Mouse (Mus musculus) layer of hippocampus, postnatal 25 days (tissue): ENCODE measurements around the gene Nptn. TPM values are rescaled to one million over a fixed set of nuclear protein-coding genes. Genes with fewer than 3 reads are reported as not detected.
A peak's percentile ranks its signal among the peaks of the same experiment; 100 is the strongest.

Experiments used
- DNase-seq, 2 experiments: peaks; one replicate each; pipeline ENCODE4 v3.0.0; 2022; ENCODE audit warnings: mixed read lengths in 2 of 2, low spot score in 1 of 2; ENCODE audit errors: extremely low spot score in 1 of 2
- total RNA-seq, 2 experiments: library from RNA; stranded (reverse); gene quantifications; 2 replicates each; pipeline ENCODE4 v1.2.3; 2021

Gene Nptn
- total RNA-seq, 2 experiments from 2014 or later = 863 to 899 TPM

DNA sequence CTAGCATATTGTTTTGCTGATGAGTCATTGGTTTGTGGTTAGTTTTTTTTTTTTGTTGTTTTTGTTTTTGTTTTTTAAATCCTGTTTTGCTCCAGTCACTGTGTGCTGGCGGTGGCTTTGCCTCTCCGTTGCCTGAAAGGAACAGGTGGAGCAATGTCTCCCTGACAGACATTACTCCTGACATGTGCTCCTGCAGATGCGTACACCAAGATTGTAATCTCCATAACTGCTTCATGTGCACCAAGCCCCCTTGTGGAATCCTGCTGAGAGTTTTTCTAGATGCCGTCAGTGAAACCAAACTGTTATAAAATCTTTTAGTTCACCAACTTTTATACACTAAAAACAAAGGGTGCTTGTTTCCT, 67.2 kb downstream of the Nptn start:
- DNase-seq = no peak

DNA sequence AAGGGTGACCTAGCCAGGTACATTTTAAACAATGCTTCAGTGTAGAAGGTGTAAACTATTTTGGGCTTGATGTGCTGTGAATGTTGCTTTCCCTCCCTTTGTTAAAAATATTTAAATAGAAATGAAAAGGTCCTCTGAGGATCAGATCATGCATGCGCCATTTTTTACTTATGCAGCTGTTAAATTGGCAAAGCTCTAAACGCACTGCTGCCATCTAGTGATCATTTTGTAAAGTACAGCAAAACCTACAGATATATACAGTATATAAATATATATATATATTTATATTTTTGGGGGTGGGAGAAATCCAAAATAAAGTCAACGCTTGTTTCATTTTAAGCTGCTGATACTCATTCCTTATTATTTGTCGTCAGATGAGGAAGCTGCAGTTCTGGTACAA, 70.0 kb downstream of the Nptn start:
- DNase-seq = no peak

DNA sequence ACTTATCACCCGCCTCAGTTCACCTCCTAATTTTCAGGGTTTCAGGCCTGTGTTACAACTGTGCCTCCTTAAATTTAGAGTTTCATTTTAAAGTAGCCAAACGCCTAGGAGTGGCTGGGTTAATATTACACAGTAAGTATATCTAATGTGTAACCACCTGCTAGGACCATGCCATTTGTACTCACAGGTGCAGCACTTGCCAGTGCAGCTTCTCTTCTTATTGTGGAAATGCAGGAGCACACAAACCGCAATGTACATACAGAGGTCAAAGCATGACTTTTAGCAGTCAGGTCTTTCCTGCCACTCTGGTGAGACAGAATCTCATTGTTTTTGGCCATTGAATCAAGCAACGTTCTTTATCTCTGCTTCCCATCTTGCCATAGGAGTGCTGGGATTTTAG, 72.5 kb downstream of the Nptn start:
- DNase-seq = no peak

DNA sequence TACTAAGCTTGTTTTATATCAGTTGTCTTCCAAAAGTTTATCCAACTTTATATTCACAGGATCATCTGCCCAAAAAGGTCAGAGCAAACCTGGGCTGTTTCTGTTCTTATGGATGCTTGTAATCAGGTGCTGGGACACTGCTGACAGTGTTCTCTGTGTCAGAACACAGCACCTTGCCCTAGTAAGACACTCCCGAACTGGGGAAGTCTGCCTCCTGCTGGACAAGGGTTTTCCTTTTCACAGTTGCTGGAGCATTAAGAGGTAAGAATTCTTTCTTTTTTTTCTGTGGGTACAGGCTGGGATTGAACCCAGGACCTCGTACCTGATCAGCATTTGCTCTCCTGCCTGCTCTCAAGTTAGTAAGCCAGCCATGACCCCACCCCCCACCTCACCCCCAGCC, 74.4 kb downstream of the Nptn start:
- DNase-seq = peak in 1 of 2 experiments; percentile 21

DNA sequence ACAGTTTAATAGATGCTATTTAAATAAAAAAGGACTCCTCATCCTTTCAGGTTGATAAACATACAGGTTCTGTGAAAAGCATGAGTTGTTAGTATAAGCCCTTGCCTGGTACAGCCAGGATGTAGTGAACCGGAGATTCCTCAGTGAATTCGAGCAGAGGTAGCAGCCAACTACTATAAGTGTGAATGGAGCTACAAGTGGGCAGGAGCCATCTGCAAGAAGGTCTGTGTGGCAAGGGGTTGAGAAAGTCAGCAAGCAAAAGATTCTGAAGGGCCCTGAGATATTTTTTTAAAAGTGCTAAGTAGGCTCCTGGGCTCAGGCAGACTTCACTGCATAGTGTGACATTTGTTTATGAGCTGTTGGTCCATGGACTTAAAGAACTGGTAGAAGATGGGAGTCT, 74.8 kb downstream of the Nptn start:
- DNase-seq = no peak

DNA sequence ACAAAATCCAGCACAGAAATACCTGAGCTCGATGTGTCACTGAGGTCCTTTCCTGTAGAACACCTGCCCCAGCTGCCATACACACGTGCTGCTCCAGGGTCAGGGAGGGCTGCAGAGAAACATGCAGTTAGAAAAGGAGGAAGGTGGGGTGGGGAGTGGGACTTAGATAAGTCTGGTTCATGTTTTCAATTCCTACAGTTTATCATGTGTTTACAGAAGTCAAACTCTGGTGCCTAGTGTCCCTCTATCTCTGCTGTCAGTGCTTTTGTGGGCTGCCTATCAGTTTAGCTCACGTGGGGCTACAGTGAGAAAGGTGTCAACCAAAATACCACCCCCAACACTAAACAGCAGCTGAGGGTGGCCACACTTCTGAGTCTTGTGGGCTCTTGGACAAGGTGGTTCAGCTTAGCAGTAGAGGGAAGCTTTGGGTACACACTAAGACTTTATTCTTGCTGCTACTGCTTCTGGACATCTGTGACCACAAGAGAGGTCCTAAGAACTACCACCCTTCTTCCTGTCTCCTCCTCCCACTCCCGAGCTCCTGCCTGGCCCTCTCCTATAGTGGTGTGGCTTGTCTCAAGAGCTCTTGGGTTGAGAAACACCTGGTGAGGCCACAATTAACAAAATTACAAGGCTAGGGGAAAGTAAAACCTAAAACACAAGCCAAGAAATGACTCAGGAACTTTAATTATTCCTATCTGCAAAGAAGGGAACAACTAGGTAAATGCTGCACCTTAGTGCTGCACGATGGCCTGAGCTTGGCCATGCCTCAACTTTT, 75.9 kb downstream of the Nptn start:
- DNase-seq = no peak

DNA sequence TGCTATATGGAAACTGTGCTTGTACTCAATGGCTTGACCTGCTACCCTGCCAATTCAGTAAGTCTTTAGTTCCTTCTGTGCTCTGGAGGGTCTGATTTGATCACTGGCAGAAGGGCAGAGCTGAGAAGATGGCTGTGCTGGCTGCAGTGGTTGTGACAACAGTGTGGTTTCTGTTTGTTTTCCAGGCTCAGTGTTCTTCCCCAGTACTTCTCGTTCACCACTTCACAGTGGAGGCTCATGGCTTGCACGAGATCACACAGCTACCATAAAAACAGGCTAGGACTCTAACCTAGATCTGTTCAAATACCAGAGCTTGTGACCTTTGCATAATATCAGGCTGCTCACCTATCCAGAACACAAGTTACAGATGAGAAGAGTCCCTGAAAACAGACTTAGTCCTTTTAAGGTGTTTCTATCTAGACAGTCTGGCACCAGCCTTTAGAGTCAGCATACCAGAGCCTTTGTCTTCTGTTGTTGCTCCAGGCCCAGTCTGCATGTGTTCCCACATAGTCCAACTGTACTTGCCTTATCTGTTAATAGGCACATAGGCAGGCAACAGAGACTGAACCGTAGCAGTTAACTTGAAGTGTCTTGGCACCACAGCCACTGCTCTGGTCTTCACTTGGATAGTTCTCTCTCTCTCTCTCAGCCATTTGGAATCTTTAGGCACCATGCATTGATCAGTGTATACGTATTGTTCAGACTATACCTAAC, 76.7 kb downstream of the Nptn start:
- no peak for DNase-seq

DNA sequence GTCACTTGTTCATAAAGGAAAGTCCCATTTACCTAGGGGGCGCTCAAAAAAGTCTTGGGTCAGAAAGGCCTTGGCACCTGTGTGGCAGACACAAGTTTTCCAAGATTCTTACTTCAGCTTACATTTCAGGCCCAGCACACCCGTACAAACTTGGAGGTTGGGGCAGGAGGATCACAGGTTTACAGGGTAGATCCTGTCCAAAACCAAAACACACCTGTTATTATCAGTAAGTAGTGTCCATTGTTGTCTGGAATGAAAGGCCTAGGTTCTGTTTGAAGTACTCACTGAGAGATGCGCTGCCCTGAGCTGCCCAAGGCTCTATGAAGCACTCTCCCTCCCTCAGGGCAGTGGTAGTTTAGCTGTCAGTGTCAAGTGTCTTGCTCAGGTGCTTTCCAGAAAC, 77.3 kb downstream of the Nptn start:
- DNase-seq = no peak

DNA sequence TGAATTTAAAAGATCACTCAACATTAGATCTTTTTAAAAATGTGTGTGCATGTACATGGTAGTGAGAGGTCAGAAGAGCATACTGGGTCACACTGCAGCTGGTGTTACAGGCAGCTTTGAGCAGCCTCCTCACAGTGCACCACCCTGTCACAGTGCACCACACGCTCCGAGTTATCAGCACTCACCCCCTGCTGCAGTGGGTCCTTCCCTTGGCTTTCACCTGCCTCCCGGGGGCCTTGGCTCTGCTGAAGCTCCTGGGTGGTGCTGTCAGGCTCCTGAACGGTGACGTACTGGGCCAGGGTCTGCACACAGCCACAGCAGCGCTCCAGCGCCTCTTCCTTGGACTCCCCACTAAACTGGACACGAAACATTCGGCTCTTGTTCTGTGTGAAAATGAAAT, 77.9 kb downstream of the Nptn start:
- DNase-seq = no peak

DNA sequence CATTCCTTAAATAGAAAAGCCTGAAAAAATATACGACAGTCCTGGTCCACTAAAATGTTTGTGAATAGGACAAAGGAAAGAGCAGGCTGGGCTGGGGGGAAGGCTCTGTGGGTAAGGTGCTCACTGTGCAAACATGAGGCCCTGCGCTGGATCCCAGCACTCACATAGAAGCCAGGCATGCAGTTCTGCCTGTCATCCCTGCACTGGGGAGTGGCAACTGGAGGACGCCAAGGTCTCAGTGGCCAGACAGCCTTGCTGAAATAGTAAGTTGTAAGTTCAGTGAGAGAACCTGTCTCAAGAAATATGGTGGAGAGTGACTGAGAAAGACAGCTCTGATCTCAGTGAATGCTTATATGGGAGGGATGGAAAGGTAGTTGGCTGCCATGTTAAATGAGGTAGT, 78.6 kb downstream of the Nptn start:
- DNase-seq = no peak

DNA sequence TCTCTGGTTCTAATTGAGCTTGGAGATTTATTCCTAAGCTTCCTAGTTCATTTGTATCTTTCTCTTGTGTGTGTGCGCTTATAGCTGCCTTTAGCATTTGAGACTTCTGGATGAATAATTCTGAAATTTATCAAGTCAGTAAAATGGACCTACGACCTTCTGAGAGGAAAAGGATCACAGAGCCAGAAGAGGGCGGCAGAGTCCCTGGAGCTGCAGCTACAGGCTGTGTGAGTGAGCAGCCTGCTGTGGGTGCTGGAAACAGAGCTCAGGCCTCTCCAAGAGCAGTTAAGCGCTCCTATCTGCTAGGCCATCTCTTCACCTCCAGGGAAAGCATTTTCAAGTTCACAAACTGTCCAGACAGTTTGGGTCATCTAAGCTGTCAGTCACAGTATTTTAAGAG, 80.0 kb downstream of the Nptn start:
- DNase-seq = no peak

DNA sequence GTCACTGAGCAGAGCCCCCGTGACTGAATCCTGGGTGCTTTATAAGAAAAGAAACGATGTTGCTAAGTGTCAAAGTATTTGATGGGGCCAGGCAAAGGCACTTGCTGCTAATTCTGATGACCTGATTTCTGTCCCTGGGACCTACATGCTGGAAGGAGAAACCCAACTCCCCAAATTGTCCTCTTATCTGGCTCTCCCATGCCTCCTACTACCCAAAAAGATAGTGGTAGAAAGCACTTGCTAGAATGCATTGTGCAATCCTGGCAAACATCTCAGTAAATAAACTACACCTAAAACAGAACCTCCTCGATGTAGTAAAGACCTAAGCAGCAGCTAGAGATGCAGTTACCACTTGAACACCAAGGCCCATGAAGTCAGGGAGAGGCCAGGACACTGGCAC, 80.8 kb downstream of the Nptn start:
- no peak for DNase-seq

DNA sequence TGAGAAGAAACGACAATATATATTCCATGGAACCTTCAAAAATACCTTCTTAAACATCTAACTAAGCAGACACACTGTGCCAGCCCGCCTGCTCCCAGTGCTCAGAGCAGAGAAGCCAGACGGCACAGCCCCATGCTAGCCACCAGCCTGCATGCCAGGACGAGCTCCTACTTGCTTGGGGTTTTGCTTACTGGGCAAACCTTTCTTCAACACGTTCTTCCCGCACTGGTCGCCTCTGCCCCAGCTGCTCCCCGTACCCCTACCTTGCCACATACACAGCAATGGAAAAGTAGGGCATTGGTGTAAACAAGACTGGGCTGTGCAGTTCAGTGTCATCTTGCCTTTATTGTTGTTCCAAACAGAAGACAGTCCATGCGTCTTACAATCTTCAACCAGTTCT, 83.5 kb downstream of the Nptn start:
- no peak for DNase-seq

DNA sequence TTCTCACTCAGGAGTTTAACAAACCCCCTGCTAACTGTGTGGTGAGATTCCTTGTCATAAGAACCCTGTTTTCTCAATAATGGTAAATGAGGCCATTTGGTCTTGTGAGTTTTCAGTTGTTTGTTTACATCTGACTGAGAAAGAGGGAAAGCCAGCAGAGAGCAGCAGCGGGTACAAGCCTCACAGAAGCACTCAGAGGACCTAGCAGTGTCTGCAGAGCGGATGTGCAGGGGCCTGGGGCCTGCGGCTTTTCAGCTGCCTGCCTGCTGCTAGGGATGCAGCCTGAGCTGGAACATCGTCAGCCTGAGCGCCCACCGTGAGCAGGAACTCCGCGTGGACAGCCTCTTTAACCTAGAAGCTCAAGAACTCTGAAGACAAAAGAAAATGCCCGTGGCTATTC, 84.2 kb downstream of the Nptn start:
- DNase-seq = no peak

DNA sequence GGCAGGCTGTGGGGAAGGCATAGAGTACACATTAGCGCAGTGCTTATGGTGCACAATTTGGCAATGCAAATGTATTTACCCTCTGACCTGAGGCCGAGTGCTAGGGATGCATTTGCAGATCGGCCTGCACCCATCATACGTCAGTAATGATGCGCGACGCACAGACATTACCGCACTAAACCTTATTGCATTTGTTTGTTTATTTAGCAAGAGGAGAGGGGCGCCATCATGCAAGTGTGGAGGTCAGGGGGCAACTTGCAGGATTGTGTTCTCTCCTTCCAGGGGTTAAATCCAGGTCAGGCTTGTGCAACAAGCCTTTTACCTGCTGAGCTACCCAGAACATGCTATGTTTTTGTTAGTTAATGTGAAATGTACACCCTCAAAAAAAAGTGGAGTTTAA, 85.2 kb downstream of the Nptn start:
- DNase-seq = no peak

DNA sequence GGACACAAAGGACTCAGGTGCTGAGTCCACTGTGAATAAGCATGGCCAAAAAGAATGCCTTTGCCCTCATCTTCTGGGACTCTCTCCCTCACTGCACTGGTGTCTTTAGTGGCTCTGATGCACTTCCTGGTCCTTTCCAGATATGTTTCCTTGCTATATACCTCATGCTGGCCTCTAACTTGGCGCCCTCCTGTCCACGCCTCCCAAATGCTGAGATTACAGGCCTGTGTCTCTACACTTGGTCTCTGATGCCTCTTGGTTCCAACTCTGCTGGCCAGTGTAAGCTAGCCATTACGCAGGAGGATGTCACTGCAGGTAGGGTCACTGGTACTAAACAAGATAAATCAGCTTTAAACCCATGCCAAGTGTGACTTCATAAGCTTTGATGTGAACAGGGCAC, 86.1 kb downstream of the Nptn start:
- DNase-seq = no peak

DNA sequence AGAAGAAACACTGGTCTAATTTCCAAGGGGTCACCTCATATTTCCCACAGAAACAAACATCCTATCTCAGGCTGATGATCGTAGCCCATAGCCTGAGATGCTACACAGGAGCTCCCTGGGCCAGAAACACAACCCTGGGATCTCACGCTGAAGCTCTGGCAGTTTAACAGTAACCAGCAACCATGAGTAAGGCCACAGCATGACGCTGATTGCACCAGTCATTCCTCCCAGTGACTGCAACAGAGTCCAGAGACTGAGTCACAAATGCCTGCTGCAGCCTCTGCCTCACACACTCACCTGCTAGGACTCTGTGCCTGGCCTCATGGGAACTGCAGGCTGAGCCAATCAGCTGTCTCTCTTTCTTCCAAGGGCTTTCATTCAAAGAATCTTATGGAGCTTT, 87.0 kb downstream of the Nptn start:
- no peak for DNase-seq

DNA sequence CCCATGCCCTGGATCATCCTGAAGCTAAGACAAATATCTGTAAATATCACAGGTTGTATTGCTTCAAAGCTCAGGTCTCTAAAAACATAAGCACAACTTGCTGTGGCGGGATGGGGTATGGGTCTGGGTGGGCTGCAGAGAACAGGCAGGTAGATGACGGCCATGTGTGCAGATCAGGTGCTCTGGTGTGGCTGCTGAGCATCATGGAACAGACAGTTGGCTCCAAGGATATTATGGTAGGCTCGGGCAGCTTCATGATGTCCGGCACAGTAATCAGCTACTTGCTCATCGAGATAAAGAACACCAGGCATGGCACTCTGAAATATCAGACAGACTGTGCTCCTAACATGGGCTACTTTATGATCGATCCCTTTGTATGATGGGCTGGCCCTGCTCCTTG, 87.8 kb downstream of the Nptn start:
- no peak for DNase-seq

DNA sequence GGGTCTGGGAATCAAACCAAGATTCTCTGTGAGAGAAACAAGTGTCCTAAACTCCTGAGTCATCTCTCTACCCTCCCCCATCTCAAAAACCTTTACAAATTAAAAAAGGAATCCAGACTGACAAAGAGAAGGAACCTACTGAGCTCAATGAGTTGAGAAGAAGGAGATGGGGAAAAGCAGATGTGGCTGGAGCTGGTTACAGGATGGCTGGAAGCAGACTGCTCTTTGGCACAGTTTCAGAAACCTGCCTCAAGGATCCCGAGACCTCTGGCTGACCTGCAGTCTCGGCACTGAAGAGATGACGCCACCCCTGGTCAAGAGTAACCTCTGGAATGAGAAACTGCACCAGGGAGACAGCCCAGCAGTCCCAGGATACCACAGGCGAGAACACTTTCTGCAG, 90.4 kb downstream of the Nptn start:
- DNase-seq = no peak

DNA sequence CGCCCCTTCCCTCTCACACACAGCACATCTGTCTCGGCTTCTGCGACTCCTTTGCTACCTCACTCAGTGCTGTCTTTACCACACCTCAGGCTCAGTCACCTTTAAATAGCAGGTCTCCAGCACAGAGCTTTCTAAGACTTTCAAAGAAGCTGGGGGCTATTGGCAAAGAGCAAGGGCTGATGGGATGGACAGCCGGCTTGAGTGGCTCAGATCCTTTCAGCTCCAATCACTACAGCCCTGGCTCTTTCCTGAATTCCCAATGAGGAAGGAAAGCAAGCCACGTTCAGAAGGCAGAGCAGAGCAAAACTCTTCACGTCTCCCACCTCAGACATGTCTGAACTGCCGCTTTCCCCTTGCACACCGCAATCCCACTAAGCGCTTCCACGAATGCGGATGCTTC, 92.7 kb downstream of the Nptn start:
- DNase-seq = no peak

DNA sequence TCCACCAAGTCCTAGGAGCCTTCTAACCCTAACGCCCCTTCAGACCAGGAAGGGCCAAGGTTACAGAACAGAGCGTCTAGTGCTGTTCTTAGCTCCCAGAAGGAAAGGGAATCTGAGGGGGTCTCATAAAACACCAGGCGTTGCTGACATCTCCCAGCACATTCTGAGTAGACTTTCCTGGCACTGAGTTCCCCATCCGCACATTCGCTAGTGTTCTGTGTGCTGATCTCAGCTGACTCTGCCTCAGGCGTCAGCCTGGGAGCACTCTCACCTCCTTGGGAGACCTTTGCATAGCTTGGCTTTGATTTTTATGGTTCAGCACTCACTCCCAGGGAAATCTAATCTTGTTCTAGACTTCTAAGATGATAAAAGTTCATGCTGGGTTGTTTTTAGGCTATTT, 93.3 kb downstream of the Nptn start:
- DNase-seq = no peak

DNA sequence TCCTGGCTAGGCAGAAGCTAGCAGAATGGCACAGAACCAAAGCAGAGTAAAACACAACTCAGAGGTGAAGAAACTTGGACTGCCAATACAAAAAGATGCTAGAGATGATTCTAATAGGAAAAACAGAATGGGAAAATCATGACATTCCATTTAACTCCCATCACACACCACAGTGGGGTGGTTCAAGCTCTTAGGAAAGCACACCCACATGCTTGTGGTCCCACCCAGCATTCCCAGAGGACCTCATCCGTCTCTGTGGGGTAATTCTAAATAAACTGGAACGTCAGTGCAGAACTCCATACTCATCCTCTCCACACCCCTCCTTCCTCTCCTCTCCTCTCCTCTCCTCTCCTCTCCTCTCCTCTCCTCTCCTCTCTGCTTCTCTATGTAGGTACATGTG, 99.4 kb downstream of the Nptn start:
- no peak for DNase-seq
